Mouse (Mus musculus): ENCODE data around the gene Igfbp2.

Gene Igfbp2

GRCm38 (mm10) chr1:72854337-72855237, 30.3 kb downstream of the Igfbp2 start:
- peak; percentile 72 for DNase-seq (ENCODE audit: extremely low spot score)

- no peak for DNase-seq (ENCODE audit: extremely low spot score)
Measured at GRCm38 (mm10) chr1:72855729-72856128, 31.4 kb downstream of the Igfbp2 start.

DNA sequence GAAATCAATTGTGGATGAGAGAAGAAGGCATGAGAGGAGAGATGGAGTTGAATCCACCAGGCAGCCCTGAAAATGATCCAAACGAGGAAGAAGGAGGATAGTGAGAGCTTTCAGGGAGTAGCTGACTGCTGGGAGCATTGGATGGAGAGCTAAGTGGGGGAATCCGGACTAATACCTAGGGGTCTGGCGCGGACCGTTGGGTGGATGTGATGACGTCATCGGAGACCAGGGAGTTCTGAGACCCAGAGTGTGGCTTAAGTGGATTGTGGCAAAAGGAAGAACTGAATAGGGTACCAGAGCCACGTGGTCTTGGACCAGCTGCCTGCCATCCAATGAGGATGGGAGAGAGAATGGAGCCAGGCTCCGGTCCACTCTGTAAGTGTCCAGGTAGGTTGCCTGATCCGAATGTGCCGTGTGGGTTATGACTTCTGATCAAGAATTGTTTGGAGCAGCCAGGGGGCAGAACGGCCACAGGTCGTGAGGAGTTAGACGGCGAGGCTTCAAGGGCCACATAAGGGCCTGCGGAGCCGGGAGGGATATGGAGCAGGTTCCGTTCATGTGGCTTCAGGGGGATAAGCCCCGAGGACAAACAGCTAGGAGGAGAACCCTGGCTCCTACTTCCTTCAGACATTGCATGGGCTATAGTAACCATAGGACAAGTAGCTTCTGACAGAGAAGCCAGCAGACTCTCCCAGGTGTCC, 32.1 kb downstream of the Igfbp2 start:
- DNase-seq (ENCODE audit: extremely low spot score): no peak

- no peak for DNase-seq (ENCODE audit: extremely low spot score)
Measured at GRCm38 (mm10) chr1:72857142-72857541, 32.8 kb downstream of the Igfbp2 start.

DNA sequence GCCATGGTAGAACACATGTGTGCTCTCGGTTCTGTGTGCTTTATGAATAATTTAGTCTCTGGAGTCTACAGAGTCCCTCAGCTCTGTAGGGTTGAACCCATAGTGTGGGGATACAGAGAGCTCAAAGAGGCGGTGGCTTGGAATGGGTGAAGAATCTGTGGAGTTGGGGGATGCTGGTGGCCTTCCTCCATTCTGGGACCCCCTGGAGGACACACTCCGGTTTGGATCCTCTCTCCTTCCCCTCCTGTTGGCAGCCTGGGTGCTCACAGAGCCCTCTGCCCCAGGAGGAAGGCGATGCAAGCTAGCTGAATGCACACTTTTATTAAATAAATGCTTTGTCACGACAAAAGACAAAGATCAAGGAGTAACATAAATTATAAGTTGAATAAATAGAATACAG, 33.3 kb downstream of the Igfbp2 start:
- no peak for DNase-seq (ENCODE audit: extremely low spot score)

DNA sequence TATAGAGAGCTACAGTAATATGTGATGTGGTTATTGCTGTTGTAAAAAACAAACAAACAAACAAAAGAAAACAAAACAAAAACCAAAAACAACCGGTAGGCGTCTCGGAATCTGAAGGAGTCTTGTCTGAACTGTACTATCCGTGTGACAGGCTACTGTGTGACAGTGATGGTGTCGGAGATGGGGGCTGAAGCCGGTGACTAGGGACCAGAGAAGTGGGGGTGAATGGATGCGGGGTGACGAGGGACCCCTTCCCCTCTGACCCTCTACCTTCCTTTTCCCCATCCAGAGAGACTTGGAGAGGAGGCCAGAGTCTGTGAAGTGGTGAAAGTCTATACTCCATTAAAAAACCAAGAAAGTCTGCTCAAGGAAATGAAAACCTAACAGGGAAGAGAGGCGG, 34.0 kb downstream of the Igfbp2 start:
- DNase-seq (ENCODE audit: extremely low spot score): no peak

DNA sequence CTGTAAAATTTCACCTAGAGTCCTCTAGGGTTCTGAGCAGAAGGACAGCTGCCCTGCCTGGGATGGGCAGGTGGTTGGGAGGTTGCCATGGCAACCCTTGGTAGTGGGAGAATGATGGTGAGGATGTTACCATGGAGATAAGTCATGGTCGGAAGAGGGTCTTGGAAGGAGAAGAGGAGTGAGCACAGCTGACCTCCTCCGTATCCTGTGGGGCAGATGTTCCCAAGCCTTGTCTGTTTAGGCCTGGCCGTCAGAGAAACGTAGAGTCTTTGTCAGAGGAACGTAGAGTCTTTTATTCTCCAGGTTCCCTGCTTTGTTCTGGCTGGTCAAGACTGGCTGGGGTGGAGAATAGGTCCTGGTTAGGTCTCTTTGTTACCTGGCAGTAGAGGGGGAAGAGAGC, 34.6 kb downstream of the Igfbp2 start:
- DNase-seq (ENCODE audit: extremely low spot score): no peak

DNA sequence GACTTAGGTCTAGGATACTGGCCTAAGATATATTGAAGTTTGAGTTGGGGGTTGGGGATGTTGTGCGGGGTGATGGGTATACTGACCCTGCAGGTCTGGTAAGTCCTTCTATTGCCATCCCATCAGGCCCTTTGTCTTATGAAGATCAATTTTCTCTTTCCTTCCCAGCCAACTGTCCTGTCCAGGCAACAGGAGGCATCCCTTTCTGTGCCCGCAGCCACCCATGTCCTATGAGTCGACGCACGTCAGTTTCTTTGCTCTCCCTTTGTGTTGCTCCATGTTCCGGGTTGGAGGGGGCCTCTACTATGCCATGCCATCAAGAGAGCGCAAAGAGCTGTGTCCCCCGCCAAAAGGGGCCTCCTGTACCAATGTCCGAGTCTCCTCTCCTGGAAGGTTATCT, 35.7 kb downstream of the Igfbp2 start:
- DNase-seq (ENCODE audit: extremely low spot score): no peak

GRCm38 (mm10) chr1:72860502-72860901, 36.2 kb downstream of the Igfbp2 start:
- DNase-seq (ENCODE audit: extremely low spot score): no peak

GRCm38 (mm10) chr1:72861702-72862101, 37.4 kb downstream of the Igfbp2 start:
- DNase-seq (ENCODE audit: extremely low spot score): no peak

DNA sequence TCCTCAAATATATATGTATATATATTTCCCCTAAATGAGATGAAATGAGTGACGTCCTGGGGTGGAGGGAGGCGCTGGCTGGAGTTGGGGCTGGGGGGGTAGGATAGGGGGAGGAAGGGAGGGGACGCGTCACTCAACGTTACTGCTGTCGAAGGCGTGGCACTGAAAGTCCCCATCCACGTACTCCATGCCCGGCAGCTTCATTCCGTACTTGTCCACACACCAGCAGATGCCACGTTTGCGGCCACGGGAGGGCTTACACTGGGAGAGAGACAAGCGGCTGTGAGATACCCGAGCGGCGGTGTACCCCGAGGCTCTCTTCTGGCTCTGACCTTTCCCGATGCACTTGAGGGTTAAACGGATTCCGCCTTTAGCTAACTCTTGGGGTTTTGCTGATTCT, 37.9 kb downstream of the Igfbp2 start:
- no peak for DNase-seq (ENCODE audit: extremely low spot score)

- no peak for DNase-seq (ENCODE audit: extremely low spot score)
Measured at GRCm38 (mm10) chr1:72863692-72864091, 39.4 kb downstream of the Igfbp2 start.

- DNase-seq (ENCODE audit: extremely low spot score): no peak
Measured at GRCm38 (mm10) chr1:72864272-72864671, 40.0 kb downstream of the Igfbp2 start.

DNA sequence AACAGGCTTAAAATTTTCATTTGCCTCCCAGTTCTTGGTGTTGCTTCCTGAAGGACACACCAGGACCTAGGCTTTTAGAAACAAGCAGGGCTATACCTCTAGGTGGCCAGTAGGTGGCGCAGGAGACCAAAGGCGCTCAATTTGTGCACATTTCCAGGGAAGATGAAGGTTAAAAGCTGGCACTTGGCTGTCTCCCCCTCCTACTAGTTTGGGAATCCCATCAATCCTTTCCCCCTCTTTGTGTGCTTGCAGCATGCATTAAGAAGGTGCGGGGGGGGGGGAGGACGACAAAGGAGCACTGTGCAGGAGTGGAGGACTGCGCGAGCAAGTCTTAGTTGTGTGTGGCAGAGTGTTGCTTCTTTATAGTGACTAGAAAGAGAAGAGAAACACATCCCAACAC, 41.6 kb downstream of the Igfbp2 start:
- DNase-seq (ENCODE audit: extremely low spot score): peak; percentile 82

DNA sequence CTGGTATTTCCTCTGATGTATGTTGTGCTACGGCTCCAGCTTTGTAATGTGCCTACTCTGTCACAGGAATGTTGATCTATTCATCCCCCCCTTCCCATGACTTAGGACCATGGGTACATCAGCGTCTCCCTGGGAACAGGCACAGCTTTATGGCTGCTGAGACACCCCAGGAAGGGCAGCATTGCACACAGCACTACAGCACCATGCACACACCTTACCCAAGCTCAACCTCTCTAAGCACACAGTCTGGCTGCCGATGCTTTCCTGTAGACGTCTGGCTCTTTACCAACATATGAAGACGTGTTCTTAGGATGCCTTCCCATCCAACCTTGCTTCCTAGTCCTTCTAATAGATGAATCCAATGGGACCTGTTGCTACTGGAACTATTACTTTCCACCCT, 42.1 kb downstream of the Igfbp2 start:
- DNase-seq (ENCODE audit: extremely low spot score): no peak

DNA sequence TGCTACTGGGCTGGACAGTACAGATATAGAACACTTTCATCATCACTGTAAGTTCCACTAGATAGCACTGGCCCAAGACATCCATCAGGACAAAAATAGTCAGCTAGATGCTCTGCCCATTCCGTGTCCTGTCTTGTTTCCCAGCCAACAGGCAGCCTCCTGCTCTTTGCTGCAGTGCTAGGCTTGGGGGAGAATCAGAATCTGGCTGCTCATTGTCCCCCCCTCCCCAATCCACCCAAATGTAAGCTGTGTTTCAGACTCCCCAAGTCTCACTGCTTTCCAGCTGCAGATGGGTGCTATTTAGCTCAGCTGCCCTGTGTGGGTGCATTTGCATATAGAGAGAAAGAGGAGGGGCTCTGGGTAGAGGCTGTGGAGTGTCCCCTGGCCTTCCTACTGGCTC, 43.0 kb downstream of the Igfbp2 start:
- no peak for DNase-seq (ENCODE audit: extremely low spot score)

GRCm38 (mm10) chr1:72868429-72869215, 44.3 kb downstream of the Igfbp2 start:
- no peak for DNase-seq (ENCODE audit: extremely low spot score)

GRCm38 (mm10) chr1:72869275-72869674, 45.0 kb downstream of the Igfbp2 start:
- DNase-seq (ENCODE audit: extremely low spot score): no peak

- peak; percentile 88 for DNase-seq (ENCODE audit: extremely low spot score)
Measured at GRCm38 (mm10) chr1:72869681-72870614, 45.6 kb downstream of the Igfbp2 start.

DNA sequence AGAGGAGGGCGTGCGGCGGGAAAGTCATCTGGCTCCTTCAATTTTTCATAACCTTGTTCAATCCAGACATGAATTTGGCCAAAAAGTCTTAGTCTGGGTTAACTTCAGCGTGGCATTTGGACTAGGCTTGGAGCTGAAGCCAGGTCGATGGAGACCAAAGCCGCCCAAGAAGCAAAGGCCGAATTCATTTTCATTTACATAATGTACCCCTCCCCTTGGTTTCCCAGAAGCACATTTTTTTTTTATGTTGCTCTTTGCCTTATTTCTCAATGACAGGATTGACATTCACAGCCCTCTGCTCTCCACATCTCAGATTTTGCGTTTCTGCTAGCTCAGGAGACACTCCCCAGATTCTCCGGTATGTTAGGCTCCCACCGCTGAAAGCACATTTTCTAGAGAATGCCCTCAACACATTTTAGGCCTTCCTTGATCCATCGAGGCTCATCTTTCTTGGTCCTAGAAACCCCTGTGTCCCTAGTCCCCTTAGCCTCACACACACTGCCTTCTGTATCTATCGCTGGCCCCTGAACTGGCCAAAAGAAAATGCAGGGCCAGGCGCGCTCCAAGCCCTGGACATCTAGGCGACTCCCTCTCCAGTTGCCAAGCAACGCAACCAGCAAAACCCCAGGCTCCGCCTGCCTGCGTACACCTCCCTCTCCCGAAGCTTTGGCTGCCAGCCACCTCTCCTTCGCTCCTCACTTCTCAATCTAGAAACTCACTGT, 46.5 kb downstream of the Igfbp2 start:
- DNase-seq (ENCODE audit: extremely low spot score): peak; percentile 73

GRCm38 (mm10) chr1:72871337-72871696, 47.0 kb downstream of the Igfbp2 start:
- no peak for DNase-seq (ENCODE audit: extremely low spot score)
